Comparison of ENCODE assay signal across 20 mouse cellular contexts in genomic region chr3:42676668-42677398, GRCm38 (mm10).
DNase-seq lines count a peak whose midpoint lies in the region; ATAC-seq and TF ChIP-seq lines count a peak whose summit lies in the region.
"Had no signal": no experiment of that assay in that cellular context is flagged by ENCODE, and none has a peak within 500 bp of the region (broad histone marks: within the 10 kb centered on the region; RNA-seq: fewer than 3 reads in every experiment).

No protein-coding gene starts in this region.

- TF ChIP-seq CTCF in intestine, postnatal 0 days (IDR thresholded peaks at IDR 0.05; ENCODE audit: low read depth) = no peak
- TF ChIP-seq CTCF in stomach, postnatal 0 days (IDR thresholded peaks at IDR 0.05; ENCODE audit: low read depth) = no peak

- peak; percentile 93 for ATAC-seq in intestine, embryonic 15.5 days
- peak; percentile 82 for ATAC-seq in intestine, postnatal 0 days
- ATAC-seq in stomach, postnatal 0 days (ENCODE audit: low FRiP score, low TSS enrichment) = peak; percentile 99
- ATAC-seq: forebrain, embryonic 14.5 days had no signal

- H3K4me3 ChIP-seq in intestine, embryonic 15.5 days (replicated peaks) = no peak overlapping the region
- H3K4me3 ChIP-seq in intestine, postnatal 0 days (ENCODE audit: low read depth, low read length) = no peak overlapping the region
- H3K4me3 ChIP-seq in stomach, postnatal 0 days (ENCODE audit: low read depth, low read length) = no peak overlapping the region
- H3K4me3 ChIP-seq: embryonic facial prominence, embryonic 15.5 days; erythroblast, embryonic 14.5 days; forebrain, embryonic 10.5 days; gastrocnemius, adult 2 months; heart, embryonic 13.5 days had no signal

- peak; percentile 65 for DNase-seq in kidney, adult 9 months
- no peak for DNase-seq in kidney, postnatal 14 days
- peak; percentile 25 for DNase-seq in stomach, postnatal 0 days (ENCODE audit: low spot score)
- DNase-seq in embryo, embryonic 10 days (ENCODE audit: low spot score) = no peak
- DNase-seq: adrenal gland, adult 2 months; adrenal gland, postnatal 25 days; cerebellum, adult 18-20 months; cerebellum, adult 9-11 months; cerebellum, postnatal 36 days; embryo, embryonic 11 days; gastrocnemius, adult 2 months; gastrocnemius, postnatal 25 days; heart, postnatal 36 days had no signal

- H3K9ac ChIP-seq in intestine, embryonic 15.5 days = no peak overlapping the region
- no peak overlapping the region for H3K9ac ChIP-seq in intestine, postnatal 0 days (ENCODE audit: low read depth, low read length)
- no peak overlapping the region for H3K9ac ChIP-seq in stomach, postnatal 0 days (ENCODE audit: low read length)
- H3K9ac ChIP-seq: embryonic facial prominence, embryonic 15.5 days; heart, embryonic 13.5 days had no signal

- no peak overlapping the region for H3K4me2 ChIP-seq in intestine, embryonic 15.5 days (replicated peaks)
- H3K4me2 ChIP-seq in intestine, postnatal 0 days (replicated peaks; ENCODE audit: low read depth) = no peak overlapping the region
- H3K4me2 ChIP-seq in stomach, postnatal 0 days (replicated peaks; ENCODE audit: low read depth) = no peak overlapping the region
- H3K4me2 ChIP-seq: embryonic facial prominence, embryonic 15.5 days; heart, embryonic 13.5 days had no signal

- H3K27ac ChIP-seq in intestine, embryonic 15.5 days = no peak overlapping the region
- no peak overlapping the region for H3K27ac ChIP-seq in intestine, postnatal 0 days (ENCODE audit: low read depth, low read length)
- no peak overlapping the region for H3K27ac ChIP-seq in stomach, postnatal 0 days (replicated peaks)
- H3K27ac ChIP-seq: embryonic facial prominence, embryonic 15.5 days; forebrain, embryonic 10.5 days; gastrocnemius, adult 2 months; heart, embryonic 13.5 days had no signal

- 73% methylated on average over 2 of the region's 2 CpGs for WGBS in intestine, embryonic 15.5 days
- 55% methylated on average over 2 of the region's 2 CpGs for WGBS in intestine, postnatal 0 days
- WGBS in stomach, postnatal 0 days = 69% methylated on average over 2 of the region's 2 CpGs

- no peak for TF ChIP-seq EP300 in stomach, postnatal 0 days (optimal IDR thresholded peaks at IDR 0.05)

- no peaks in the 10 kb centered on the region for H3K4me1 ChIP-seq in intestine, embryonic 15.5 days (replicated peaks)
- no peaks in the 10 kb centered on the region for H3K4me1 ChIP-seq in intestine, postnatal 0 days (replicated peaks; ENCODE audit: control insufficient read depth, insufficient read depth, low read length)
- H3K4me1 ChIP-seq in stomach, postnatal 0 days (replicated peaks; ENCODE audit: control insufficient read depth, insufficient read depth) = no peaks in the 10 kb centered on the region
- H3K4me1 ChIP-seq: embryonic facial prominence, embryonic 15.5 days; forebrain, embryonic 10.5 days; heart, embryonic 13.5 days had no signal

- H3K9me3 ChIP-seq in intestine, embryonic 15.5 days = no peaks in the 10 kb centered on the region
- no peaks in the 10 kb centered on the region for H3K9me3 ChIP-seq in intestine, postnatal 0 days (ENCODE audit: control insufficient read depth)
- no peaks in the 10 kb centered on the region for H3K9me3 ChIP-seq in stomach, postnatal 0 days (ENCODE audit: control insufficient read depth, low read length)
- H3K9me3 ChIP-seq: embryonic facial prominence, embryonic 15.5 days; forebrain, embryonic 10.5 days; heart, embryonic 13.5 days had no signal

- no peaks in the 10 kb centered on the region for H3K36me3 ChIP-seq in intestine, embryonic 15.5 days
- no peaks in the 10 kb centered on the region for H3K36me3 ChIP-seq in intestine, postnatal 0 days (ENCODE audit: control insufficient read depth, insufficient read depth)
- H3K36me3 ChIP-seq in stomach, postnatal 0 days (ENCODE audit: control insufficient read depth, insufficient read depth, low read length) = no peaks in the 10 kb centered on the region
- H3K36me3 ChIP-seq: embryonic facial prominence, embryonic 15.5 days; forebrain, embryonic 10.5 days; heart, embryonic 13.5 days had no signal

- H3K27me3 ChIP-seq in intestine, embryonic 15.5 days (replicated peaks) = no peaks in the 10 kb centered on the region
- no peaks in the 10 kb centered on the region for H3K27me3 ChIP-seq in intestine, postnatal 0 days (replicated peaks; ENCODE audit: control insufficient read depth, insufficient read depth, low read length)
- H3K27me3 ChIP-seq in stomach, postnatal 0 days (ENCODE audit: control insufficient read depth, insufficient read depth, low read length) = no peaks in the 10 kb centered on the region
- H3K27me3 ChIP-seq: embryonic facial prominence, embryonic 15.5 days; heart, embryonic 13.5 days had no signal

Comparison
In these comparisons a context has a peak if more than half of its experiments do, and no peak if none do; other contexts are left out.
1. DNase-seq: peak in kidney, adult 9 months (single experiment) and stomach, postnatal 0 days (single experiment); none in kidney, postnatal 14 days (single experiment) and embryo, embryonic 10 days (single experiment).
2. Peak in every context shown above with its lines, with median percentiles within 50 percentile points of each other: ATAC-seq.